In the genomic region with DNA sequence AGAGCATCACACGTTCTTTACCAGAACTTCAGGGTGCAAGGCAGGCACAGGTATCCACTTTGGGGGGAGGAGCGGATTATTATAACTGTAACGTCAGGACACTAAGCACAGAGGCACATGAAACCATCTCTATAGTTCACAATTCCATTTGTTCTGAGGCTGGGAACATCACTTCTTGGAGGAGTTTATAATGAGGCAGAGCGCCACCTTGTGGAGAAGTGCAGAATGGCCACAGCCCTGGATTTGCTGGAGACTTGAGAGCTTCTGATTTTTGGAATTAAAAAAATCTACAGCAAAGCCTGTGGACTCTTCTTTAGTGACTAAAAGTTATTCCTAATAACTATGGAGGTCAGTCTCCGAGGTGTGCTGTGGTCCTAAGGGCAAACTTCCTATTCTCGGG, we compare ENCODE assay signal across 9 mouse cellular contexts. TPM values are rescaled to one million over a fixed set of nuclear protein-coding genes. Genes with fewer than 3 reads are reported as not detected.
A peak's percentile ranks its signal among the peaks of the same experiment; 100 is the strongest.
DNase-seq lines count a peak whose midpoint lies in the region; ATAC-seq lines count a peak whose summit lies in the region.
"Had no signal": no experiment of that assay in that cellular context is flagged by ENCODE, and none has a peak within 500 bp of the region (broad histone marks: within the 10 kb centered on the region; RNA-seq: fewer than 3 reads in every experiment).

No protein-coding gene starts in this region.

- no peak overlapping the region for H3K9ac ChIP-seq in liver, embryonic 12.5 days
- no peak overlapping the region for H3K9ac ChIP-seq in liver, embryonic 11.5 days (ENCODE audit: low read depth, low read length)
- H3K9ac ChIP-seq: heart, embryonic 15.5 days had no signal

- WGBS in liver, embryonic 12.5 days (ENCODE audit: insufficient replicate concordance): 28% methylated on average over 6 of the region's 6 CpGs
- WGBS in liver, embryonic 11.5 days: 28% methylated on average over 6 of the region's 6 CpGs

- no peaks in the 10 kb centered on the region for H3K9me3 ChIP-seq in liver, embryonic 12.5 days (replicated peaks)
- H3K9me3 ChIP-seq in liver, embryonic 11.5 days (ENCODE audit: control insufficient read depth, low read length): no peaks in the 10 kb centered on the region
- H3K9me3 ChIP-seq: heart, embryonic 15.5 days had no signal

- no peaks in the 10 kb centered on the region for H3K36me3 ChIP-seq in liver, embryonic 12.5 days
- H3K36me3 ChIP-seq in liver, embryonic 11.5 days (ENCODE audit: control insufficient read depth, insufficient read depth, low read length): no peaks in the 10 kb centered on the region
- H3K36me3 ChIP-seq: heart, embryonic 15.5 days had no signal

- no peak overlapping the region for H3K4me2 ChIP-seq in liver, embryonic 12.5 days
- H3K4me2 ChIP-seq in liver, embryonic 11.5 days: no peak overlapping the region
- H3K4me2 ChIP-seq: heart, embryonic 15.5 days had no signal

- no peaks in the 10 kb centered on the region for H3K4me1 ChIP-seq in liver, embryonic 12.5 days
- H3K4me1 ChIP-seq in liver, embryonic 11.5 days (replicated peaks; ENCODE audit: control insufficient read depth, insufficient read depth, low read length): no peaks in the 10 kb centered on the region
- H3K4me1 ChIP-seq: heart, embryonic 15.5 days had no signal

- H3K4me3 ChIP-seq in liver, embryonic 12.5 days: no peak overlapping the region
- no peak overlapping the region for H3K4me3 ChIP-seq in liver, embryonic 11.5 days (ENCODE audit: low read depth, low read length)
- H3K4me3 ChIP-seq: heart, embryonic 15.5 days had no signal

- H3K27ac ChIP-seq in liver, embryonic 12.5 days: no peak overlapping the region
- no peak overlapping the region for H3K27ac ChIP-seq in liver, embryonic 11.5 days (ENCODE audit: low read depth, low read length)
- H3K27ac ChIP-seq: heart, embryonic 15.5 days had no signal

- peak; percentile 56 for DNase-seq in liver
- peak; percentile 23 for DNase-seq in adrenal gland, adult 8-10 months
- peak; percentile 82 for DNase-seq in embryo, embryonic 11 days
- DNase-seq in kidney, adult 9 months: peak; percentile 56
- DNase-seq in liver, embryonic 11.5 days (ENCODE audit: low spot score): peak; percentile 44
- DNase-seq in right cerebral cortex, adult 2 months (ENCODE audit: low spot score in 2 of 2): peak; percentile 85
- DNase-seq in urinary bladder, postnatal 4 days (ENCODE audit: low spot score in 2 of 2): peak; percentile 54 to 78

- H3K27me3 ChIP-seq in liver, embryonic 12.5 days (replicated peaks): peaks cover 10% of the 10 kb centered on the region
- H3K27me3 ChIP-seq in liver, embryonic 11.5 days (replicated peaks; ENCODE audit: control insufficient read depth, insufficient read depth, low read length): peaks cover 1% of the 10 kb centered on the region; the same call in 1 of the 2 replicates

- no peak for ATAC-seq in liver, embryonic 12.5 days
- ATAC-seq in liver, embryonic 11.5 days (replicated peaks; ENCODE audit: low FRiP score): no peak

RNA-seq across cellular contexts. Expression of a gene that starts 49.1 kb away (rescaled TPM):
- 92.8 and 98.0 TPM in 2 replicates for polyA plus RNA-seq in liver, embryonic 12.5 days (2016; fragmentation: Nextera tagmentation; extraction: Ambion mirVana)
- total RNA-seq in adrenal gland, adult 8-10 months (2022): 100 to 1,000 TPM; 281 to 586 (median 466) TPM
- polyA plus RNA-seq in liver, embryonic 11.5 days (2014; fragmentation: Nextera tagmentation; extraction: Ambion mirVana): 153 and 159 TPM in 2 replicates

Comparison
In these comparisons a context has a peak if more than half of its experiments do, and no peak if none do; other contexts are left out.
1. DNase-seq: peak in every context shown above with its lines; median percentile 85 in right cerebral cortex, adult 2 months; 82 in embryo, embryonic 11 days; 66 in urinary bladder, postnatal 4 days; 56 in liver; 56 in kidney, adult 9 months; 44 in liver, embryonic 11.5 days; 23 in adrenal gland, adult 8-10 months.